Mouse (Mus musculus) olfactory bulb, adult 2 months (tissue): ENCODE data around the gene Ogt. TPM values are rescaled to one million over a fixed set of nuclear protein-coding genes. Genes with fewer than 3 reads are reported as not detected.

Experiments used
- H3K27ac ChIP-seq: fragments of 200-500 bp; 2 replicates; pipeline ENCODE4 v1.5.1; 2012; ENCODE audit warnings: low read depth, low read length; ENCODE audit not compliant: insufficient read depth
- H3K4me1 ChIP-seq: fragments of 200-500 bp; 2 replicates; pipeline ENCODE4 v1.6.1; 2012; ENCODE audit warnings: low read length; ENCODE audit not compliant: control insufficient read depth, insufficient read depth
- H3K4me3 ChIP-seq: fragments of 200-500 bp; 2 replicates; pipeline ENCODE4 v1.5.1; 2012; ENCODE audit warnings: mild to moderate bottlenecking, low read depth, low read length, moderate library complexity; ENCODE audit not compliant: insufficient read depth
- CTCF ChIP-seq: fragments of 200-500 bp; IDR thresholded peaks from 2 replicates; pipeline ENCODE4 v1.5.1; 2012; ENCODE audit warnings: low read depth, mild to moderate bottlenecking, low read length, moderate library complexity; ENCODE audit not compliant: insufficient read depth
- POLR2A ChIP-seq: fragments of 200-500 bp; IDR thresholded peaks from 2 replicates; pipeline ENCODE4 v1.6.1; 2012; ENCODE audit warnings: mild to moderate bottlenecking, low read depth, low read length, moderate library complexity; ENCODE audit not compliant: insufficient read depth
- WGBS: fragments of 180-500 bp; shearing (Covaris S2); methylation state at CpG from one replicate; pipeline ENCODE4 v1.1.7; 2018; 5-methylcytosine and 5-hydroxymethylcytosine counted together
- polyA plus RNA-seq: library from polyadenylated mRNA; stranded (reverse); fragments of >200 nt; gene quantifications from 2 replicates; pipeline ENCODE4 v1.2.4, GENCODE M21; 2012; ENCODE audit warnings: low replicate concordance; ENCODE audit not compliant: missing spikeins, insufficient read depth, insufficient read length

Ogt gene
- polyA plus RNA-seq, 1 experiment = 377 TPM

GRCm38 (mm10) chrX:101642091-101642490 is 2.2 kb downstream of the Ogt start:
- Histone ChIP-seq H3K4me1 (no peaks in the 10 kb centered on the region), H3K27ac (no peak overlapping the region), H3K4me3 (no peak overlapping the region)
- WGBS = 14% methylated on average over 5 of the region's 5 CpGs
- no peak for TF ChIP-seq POLR2A
- TF ChIP-seq CTCF = no peak

- Histone ChIP-seq H3K4me1 (no peaks in the 10 kb centered on the region), H3K27ac (no peak overlapping the region), H3K4me3 (no peak overlapping the region)
- 34% methylated on average over 2 of the region's 2 CpGs for WGBS
- no peak for TF ChIP-seq CTCF
- no peak for TF ChIP-seq POLR2A
Observed at GRCm38 (mm10) chrX:101645286-101645685, 5.4 kb downstream of the Ogt start.

GRCm38 (mm10) chrX:101646621-101647020 is 6.8 kb downstream of the Ogt start:
- H3K27ac ChIP-seq = no peak overlapping the region
- no peak overlapping the region for H3K4me3 ChIP-seq
- TF ChIP-seq CTCF (no peak), POLR2A (no peak)
- no peaks in the 10 kb centered on the region for H3K4me1 ChIP-seq
- WGBS = 67% methylated on average over 5 of the region's 5 CpGs

GRCm38 (mm10) chrX:101695686-101696085 is 55.8 kb downstream of the Ogt start:
- Histone ChIP-seq H3K4me3 (no peak overlapping the region), H3K27ac (no peak overlapping the region), H3K4me1 (no peaks in the 10 kb centered on the region)
- WGBS = 94% methylated on average over 27 of the region's 27 CpGs
- no peak for TF ChIP-seq CTCF
- no peak for TF ChIP-seq POLR2A

- WGBS = 75% methylated on average over 50 of the region's 54 CpGs
- no peaks in the 10 kb centered on the region for H3K4me1 ChIP-seq
- H3K4me3 ChIP-seq = no peak overlapping the region
Observed at GRCm38 (mm10) chrX:101697537-101697936, 57.7 kb downstream of the Ogt start.

GRCm38 (mm10) chrX:101698232-101698631 is 58.4 kb downstream of the Ogt start:
- WGBS = 58% methylated on average over 23 of the region's 23 CpGs
- Histone ChIP-seq H3K27ac (no peak overlapping the region), H3K4me3 (no peak overlapping the region), H3K4me1 (no peaks in the 10 kb centered on the region)
- TF ChIP-seq CTCF = no peak
- TF ChIP-seq POLR2A = no peak

More at GRCm38 (mm10) chrX:101697537-101697936, 57.7 kb downstream of the Ogt start:
- no peak overlapping the region for H3K27ac ChIP-seq
- TF ChIP-seq CTCF (no peak), POLR2A (no peak)

GRCm38 (mm10) chrX:101705111-101705510 is 65.3 kb downstream of the Ogt start:
- 63% methylated on average over 7 of the region's 7 CpGs for WGBS
- no peak overlapping the region for H3K4me3 ChIP-seq

GRCm38 (mm10) chrX:101720401-101720800 is 80.5 kb downstream of the Ogt start:
- no peak for TF ChIP-seq POLR2A
- TF ChIP-seq CTCF = no peak
- no peak overlapping the region for H3K27ac ChIP-seq
- H3K4me3 ChIP-seq = no peak overlapping the region
- 80% methylated on average over 1 of the region's 1 CpGs for WGBS
- no peaks in the 10 kb centered on the region for H3K4me1 ChIP-seq

More at GRCm38 (mm10) chrX:101705111-101705510, 65.3 kb downstream of the Ogt start:
- TF ChIP-seq POLR2A (no peak), CTCF (no peak)
- H3K4me1 ChIP-seq = no peaks in the 10 kb centered on the region
- H3K27ac ChIP-seq = no peak overlapping the region

GRCm38 (mm10) chrX:101730010-101730409 is 90.2 kb downstream of the Ogt start:
- Histone ChIP-seq H3K4me3 (no peak overlapping the region), H3K4me1 (peaks cover 2% of the 10 kb centered on the region; the same call in 1 of the 2 replicates), H3K27ac (no peak overlapping the region)
- no peak for TF ChIP-seq CTCF
- no peak for TF ChIP-seq POLR2A

GRCm38 (mm10) chrX:101732644-101733043 is 92.8 kb downstream of the Ogt start:
- TF ChIP-seq CTCF = no peak
- no peak for TF ChIP-seq POLR2A

GRCm38 (mm10) chrX:101733288-101733687 is 93.4 kb downstream of the Ogt start:
- Histone ChIP-seq H3K4me3 (no peak overlapping the region), H3K4me1 (peaks cover 4% of the 10 kb centered on the region), H3K27ac (no peak overlapping the region)
- WGBS = 83% methylated on average over 3 of the region's 3 CpGs
- TF ChIP-seq POLR2A (no peak), CTCF (no peak)

More at GRCm38 (mm10) chrX:101732644-101733043, 92.8 kb downstream of the Ogt start:
- Histone ChIP-seq H3K4me3 (no peak overlapping the region), H3K4me1 (peaks cover 6% of the 10 kb centered on the region), H3K27ac (no peak overlapping the region)
- WGBS = 84% methylated on average over 12 of the region's 12 CpGs
